Mouse (Mus musculus) heart, embryonic 16.5 days (tissue): ENCODE data around the gene Rpl13a. TPM values are rescaled to one million over a fixed set of nuclear protein-coding genes. Genes with fewer than 3 reads are reported as not detected.

ENCODE experiments used
- ATAC-seq: fragments of 200-750 bp; cut with Nextera tagmentation; replicated peaks from 2 replicates; pipeline ENCODE4 v1.8.0; 2017; ENCODE audit warnings: moderate number of reproducible peaks; ENCODE audit not compliant: insufficient read depth, low FRiP score; ENCODE audit errors: extremely low read depth
- H3K27ac ChIP-seq: fragments of 300-500 bp; sonication (generic); 2 replicates; pipeline ENCODE4 v1.5.1; 2014; ENCODE audit warnings: mild to moderate bottlenecking, low read length, control low read depth, moderate library complexity
- H3K27me3 ChIP-seq: fragments of 300-500 bp; sonication (generic); 2 replicates; pipeline ENCODE4 v1.6.1; 2014; ENCODE audit warnings: low read length, mixed read lengths; ENCODE audit not compliant: control insufficient read depth, insufficient read depth
- H3K36me3 ChIP-seq: fragments of 300-500 bp; sonication (generic); 2 replicates; pipeline ENCODE4 v1.6.1; 2014; ENCODE audit not compliant: control insufficient read depth, insufficient read depth
- H3K4me1 ChIP-seq: fragments of 300-500 bp; sonication (generic); 2 replicates; pipeline ENCODE4 v1.6.1; 2014; ENCODE audit warnings: low read length, mixed read lengths; ENCODE audit not compliant: control insufficient read depth, insufficient read depth
- H3K4me2 ChIP-seq: fragments of 300-500 bp; sonication (generic); 2 replicates; pipeline ENCODE4 v1.6.1; 2014; ENCODE audit warnings: low read depth, mild to moderate bottlenecking, control low read depth, low read length
- H3K4me3 ChIP-seq: fragments of 300-500 bp; sonication (generic); 2 replicates; pipeline ENCODE4 v1.5.1; 2014; ENCODE audit warnings: mild to moderate bottlenecking, control low read depth, low read length
- H3K9ac ChIP-seq: fragments of 300-500 bp; sonication (generic); 2 replicates; pipeline ENCODE4 v1.6.1; 2014; ENCODE audit warnings: low read length, control low read depth
- H3K9me3 ChIP-seq: fragments of 300-500 bp; sonication (generic); replicated peaks from 2 replicates; pipeline ENCODE4 v1.6.1; 2016; ENCODE audit warnings: low read length; ENCODE audit not compliant: control insufficient read depth
- WGBS: fragments of 180-500 bp; shearing (Covaris S2); extraction: QIAGEN DNeasy Blood & Tissue Kit; methylation state at CpG from one replicate; pipeline ENCODE4 v1.1.7; 2014; 5-methylcytosine and 5-hydroxymethylcytosine counted together
- polyA plus RNA-seq: library from polyadenylated mRNA; unstranded; fragments of >200 nt; fragmentation: Nextera tagmentation; extraction: Ambion mirVana; gene quantifications from 2 replicates; pipeline ENCODE4 v1.2.1, GENCODE M21; 2015

Gene Rpl13a
- polyA plus RNA-seq, 1 experiment from 2014 or later: 727 TPM

DNA sequence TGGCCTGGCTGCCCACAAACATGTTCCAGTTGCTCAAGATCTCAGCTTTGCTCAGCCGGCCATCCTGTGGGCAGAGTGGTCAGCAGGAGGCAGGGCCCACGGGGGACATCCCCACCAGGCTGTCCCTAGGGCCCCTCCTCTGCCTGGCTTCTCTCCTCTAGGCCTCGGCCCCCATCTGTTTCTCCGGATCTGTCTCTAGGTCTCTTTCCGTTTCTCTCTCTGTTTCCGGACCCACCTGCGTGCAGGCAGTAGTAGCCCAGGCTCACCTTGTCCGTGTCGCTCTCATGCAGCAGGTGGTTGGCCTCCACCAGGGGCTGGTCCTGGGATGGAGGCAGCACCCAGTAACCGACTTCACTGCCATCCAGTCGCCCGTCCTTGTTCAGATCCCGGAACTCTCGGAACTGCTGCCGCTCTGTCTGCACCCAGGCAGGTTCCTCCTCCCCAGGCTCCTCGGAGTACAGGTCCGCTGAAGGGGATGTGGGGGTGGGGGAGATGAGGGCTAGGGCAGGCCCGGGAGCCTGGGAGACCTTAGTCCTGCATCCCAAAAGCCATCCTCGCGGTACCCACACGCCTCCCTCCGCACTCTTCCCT is 45.2 kb downstream of the Rpl13a start:
- H3K9ac ChIP-seq: no peak overlapping the region
- WGBS: 75% methylated on average over 22 of the region's 22 CpGs

DNA sequence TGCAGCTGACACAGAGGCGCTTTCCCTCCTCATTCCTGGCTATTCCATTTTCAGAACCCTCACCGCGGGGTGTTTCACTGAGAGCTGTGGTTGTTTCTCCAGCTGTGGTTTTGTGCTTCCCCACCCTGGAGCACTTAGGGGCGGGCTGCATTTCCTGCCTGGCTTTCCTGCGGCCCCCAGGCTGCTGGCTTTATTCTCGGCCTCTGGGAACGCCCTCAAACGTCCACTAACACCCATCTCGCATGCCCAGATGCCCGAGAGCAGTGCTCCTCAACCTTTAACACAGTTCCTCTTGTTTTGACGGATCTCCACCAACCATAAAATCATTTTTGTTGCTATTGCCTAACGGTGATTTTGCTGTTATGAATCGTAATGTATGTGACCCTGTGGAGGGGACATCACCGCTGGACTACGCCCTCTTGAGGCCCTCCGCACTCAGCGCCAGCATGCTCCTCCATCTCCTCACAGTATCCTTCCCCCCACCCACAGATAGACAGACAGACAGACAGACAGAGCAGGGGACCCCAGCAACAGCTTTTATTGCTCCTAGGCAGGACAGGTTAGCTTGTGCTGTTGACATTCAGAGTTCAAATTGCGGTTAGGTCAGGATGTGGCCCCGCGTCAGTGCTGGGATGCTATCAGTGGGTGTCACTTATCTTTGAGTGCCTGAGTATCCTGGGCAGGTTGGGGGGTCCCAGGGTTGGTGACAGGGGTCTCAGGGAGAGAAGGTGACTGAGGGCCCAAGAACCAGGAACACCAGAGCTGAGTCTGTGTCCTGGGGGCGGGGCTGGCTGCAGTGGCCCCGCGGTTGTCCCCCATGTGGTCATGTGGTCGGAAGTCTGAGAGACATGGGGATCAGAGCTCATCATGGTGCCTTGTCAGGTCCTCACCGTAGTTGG is 45.9 kb downstream of the Rpl13a start:
- H3K9me3 ChIP-seq: no peaks in the 10 kb centered on the region
- H3K9ac ChIP-seq: no peak overlapping the region
- H3K27me3 ChIP-seq: no peaks in the 10 kb centered on the region
- no peak for ATAC-seq
- 66% methylated on average over 25 of the region's 25 CpGs for WGBS
- no peak overlapping the region for H3K4me2 ChIP-seq
- H3K4me1 ChIP-seq: 0 out of 2 replicates have a peak, but pooled peaks cover 2% of the 10 kb centered on the region
- peak overlapping the region; percentile 12 for H3K27ac ChIP-seq
- peaks cover 15% of the 10 kb centered on the region for H3K36me3 ChIP-seq
- no peak overlapping the region for H3K4me3 ChIP-seq

More for the DNA sequence above, 45.2 kb downstream of the Rpl13a start:
- no peaks in the 10 kb centered on the region for H3K27me3 ChIP-seq
- no peaks in the 10 kb centered on the region for H3K9me3 ChIP-seq
- peak overlapping the region; percentile 2; the same call in 1 of the 2 replicates for H3K4me2 ChIP-seq
- 0 out of 2 replicates have a peak, but pooled peaks cover under 1% of the 10 kb centered on the region for H3K4me1 ChIP-seq
- no peak for ATAC-seq
- H3K27ac ChIP-seq: no peak overlapping the region
- no peak overlapping the region for H3K4me3 ChIP-seq
- peaks cover 15% of the 10 kb centered on the region for H3K36me3 ChIP-seq

DNA sequence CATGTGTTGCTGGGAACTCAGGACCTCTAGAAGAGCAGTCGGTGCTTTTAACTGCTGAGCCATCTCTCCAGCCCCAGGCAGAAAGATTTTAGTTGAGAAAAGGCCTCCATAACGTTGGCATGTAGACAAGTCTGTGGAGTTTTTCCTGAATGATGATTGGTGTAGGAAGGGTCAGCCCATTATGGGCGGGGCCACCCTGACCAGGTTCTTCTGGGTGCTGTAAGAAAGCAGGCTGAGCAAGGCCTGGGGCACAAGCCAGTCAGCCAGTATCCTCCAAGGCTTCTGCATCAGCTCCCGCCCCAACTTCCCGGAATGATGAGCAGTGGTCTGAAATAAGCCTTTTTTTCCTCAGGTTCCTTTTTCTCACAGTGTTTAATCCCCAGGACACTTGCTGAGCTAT is 47.5 kb downstream of the Rpl13a start:
- H3K4me1 ChIP-seq: peaks cover 3% of the 10 kb centered on the region
- H3K4me2 ChIP-seq: no peak overlapping the region
- H3K9ac ChIP-seq: no peak overlapping the region
- no peak overlapping the region for H3K4me3 ChIP-seq
- no peaks in the 10 kb centered on the region for H3K27me3 ChIP-seq
- H3K27ac ChIP-seq: no peak overlapping the region
- no peaks in the 10 kb centered on the region for H3K9me3 ChIP-seq
- H3K36me3 ChIP-seq: peaks cover 17% of the 10 kb centered on the region
- ATAC-seq: no peak
- WGBS: 57% methylated on average over 5 of the region's 5 CpGs

DNA sequence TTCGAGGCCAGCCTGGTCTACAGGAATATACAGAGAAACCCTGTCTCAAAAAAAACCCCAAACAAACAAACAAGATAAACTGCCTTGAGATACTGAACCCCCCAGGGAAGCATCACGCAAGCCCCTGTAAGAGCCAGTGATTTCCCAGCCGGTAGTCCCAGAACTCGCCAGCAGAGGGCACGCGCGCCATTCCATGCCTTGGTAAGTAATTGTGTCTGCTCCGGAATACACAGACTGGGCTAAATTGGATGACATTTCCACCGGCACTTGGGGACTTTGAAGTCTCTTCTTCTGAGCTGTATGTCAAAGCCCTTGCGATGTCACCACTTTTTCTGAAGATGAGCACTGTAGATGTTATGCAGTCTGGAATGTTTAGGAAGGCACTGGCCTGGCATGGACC is 48.7 kb downstream of the Rpl13a start:
- Histone ChIP-seq H3K9me3 (no peaks in the 10 kb centered on the region), H3K36me3 (peaks cover 23% of the 10 kb centered on the region), H3K4me1 (peaks cover 15% of the 10 kb centered on the region), H3K27me3 (no peaks in the 10 kb centered on the region), H3K4me2 (0 out of 2 replicates have a peak overlapping the region, but pooled peaks have one; percentile 1), H3K4me3 (no peak overlapping the region), H3K27ac (no peak overlapping the region), H3K9ac (no peak overlapping the region)
- WGBS: under 1% methylated on average over 10 of the region's 10 CpGs
- ATAC-seq: 0 out of 2 replicates have a peak, but pooled peaks have one; percentile 15

DNA sequence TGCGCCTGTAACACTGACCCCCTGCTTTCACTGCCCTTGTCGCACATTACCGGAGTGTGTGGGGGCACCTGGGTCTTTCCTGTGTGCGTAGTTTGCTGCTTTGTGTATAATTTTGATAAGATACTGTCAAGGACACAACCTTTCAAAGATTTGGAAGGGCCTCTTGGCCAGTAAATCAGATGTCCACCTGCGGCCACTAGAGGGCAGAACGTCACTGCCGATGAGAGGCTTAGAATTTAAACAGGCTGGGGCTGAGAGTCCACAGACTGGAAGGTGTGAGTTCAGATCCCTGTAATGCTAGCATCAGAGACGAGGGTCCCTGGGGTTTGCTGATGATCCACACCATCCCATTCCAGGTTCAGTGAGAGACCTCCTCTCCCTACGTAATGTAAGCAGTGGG is 50.0 kb downstream of the Rpl13a start:
- Histone ChIP-seq H3K27me3 (no peaks in the 10 kb centered on the region), H3K27ac (no peak overlapping the region), H3K4me3 (no peak overlapping the region), H3K4me2 (no peak overlapping the region), H3K36me3 (peaks cover 22% of the 10 kb centered on the region), H3K9ac (no peak overlapping the region), H3K4me1 (peaks cover 17% of the 10 kb centered on the region), H3K9me3 (no peaks in the 10 kb centered on the region)
- 25% methylated on average over 9 of the region's 9 CpGs for WGBS
- ATAC-seq: no peak

DNA sequence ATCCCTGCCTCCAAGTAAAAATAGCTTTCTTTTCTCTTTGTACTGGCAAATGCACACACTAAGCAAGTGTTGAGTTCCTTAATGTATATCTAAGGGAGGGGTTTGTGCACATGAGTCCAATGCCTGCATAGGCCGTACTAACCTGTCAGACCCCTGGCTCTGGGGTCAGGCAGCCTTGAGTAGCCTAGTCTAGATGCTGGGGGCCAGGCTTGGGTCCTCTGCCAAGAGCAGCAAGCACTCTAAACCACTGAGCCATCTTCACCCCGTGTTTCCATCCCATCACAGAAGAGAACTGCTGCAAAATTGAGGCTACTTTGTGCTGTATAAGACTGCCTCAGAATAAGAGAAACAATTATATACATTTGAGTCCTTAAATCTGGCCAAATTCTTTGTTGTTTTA is 50.7 kb downstream of the Rpl13a start:
- peaks cover 22% of the 10 kb centered on the region for H3K36me3 ChIP-seq
- no peaks in the 10 kb centered on the region for H3K9me3 ChIP-seq
- 88% methylated on average over 2 of the region's 2 CpGs for WGBS
- no peak overlapping the region for H3K4me2 ChIP-seq
- H3K9ac ChIP-seq: no peak overlapping the region
- H3K4me1 ChIP-seq: peaks cover 17% of the 10 kb centered on the region
- no peak overlapping the region for H3K4me3 ChIP-seq
- no peak for ATAC-seq
- H3K27me3 ChIP-seq: no peaks in the 10 kb centered on the region
- no peak overlapping the region for H3K27ac ChIP-seq

DNA sequence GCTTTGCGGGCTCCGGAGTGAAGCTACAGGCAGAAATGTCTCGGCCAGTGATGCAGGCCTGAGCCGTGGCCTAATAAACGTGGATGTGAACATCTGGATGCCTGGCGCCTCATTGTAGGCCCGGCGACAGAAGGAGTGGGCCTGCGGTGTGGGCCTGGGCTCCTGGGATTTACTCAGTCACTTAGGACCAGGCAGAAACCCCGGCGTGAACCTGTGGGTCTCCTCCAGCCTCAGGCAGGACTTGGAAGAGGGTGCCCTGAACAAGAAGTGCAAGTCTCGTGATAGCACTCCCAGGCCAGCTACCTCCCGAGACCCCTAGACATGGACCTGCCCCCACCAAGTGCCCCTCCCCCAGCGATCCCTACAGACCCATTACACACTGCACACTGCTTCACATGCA is 51.2 kb downstream of the Rpl13a start:
- no peak overlapping the region for H3K9ac ChIP-seq
- H3K36me3 ChIP-seq: peaks cover 22% of the 10 kb centered on the region
- H3K27me3 ChIP-seq: no peaks in the 10 kb centered on the region
- H3K27ac ChIP-seq: no peak overlapping the region
- peaks cover 17% of the 10 kb centered on the region for H3K4me1 ChIP-seq
- no peak overlapping the region for H3K4me2 ChIP-seq
- no peaks in the 10 kb centered on the region for H3K9me3 ChIP-seq
- H3K4me3 ChIP-seq: no peak overlapping the region
- no peak for ATAC-seq
- WGBS: 86% methylated on average over 14 of the region's 14 CpGs

DNA sequence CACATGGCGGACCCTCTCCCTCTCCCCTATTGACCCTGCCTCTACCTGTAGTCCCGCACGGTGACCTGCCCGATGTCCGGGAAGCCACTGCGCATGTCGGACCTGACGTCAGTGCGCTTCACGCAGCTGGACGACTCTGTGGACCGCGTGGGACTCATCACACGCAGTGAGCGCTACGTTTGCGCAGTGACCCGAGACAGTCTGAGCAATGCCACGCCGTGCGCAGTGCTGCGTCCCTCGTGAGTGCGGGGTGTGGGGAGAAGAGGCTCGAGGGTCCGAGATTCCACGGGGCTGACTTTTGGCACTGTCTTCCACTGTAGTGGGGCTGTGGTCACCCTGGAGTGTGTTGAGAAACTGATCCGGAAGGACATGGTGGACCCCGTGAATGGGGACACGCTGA is 52.1 kb downstream of the Rpl13a start:
- Histone ChIP-seq H3K9me3 (no peaks in the 10 kb centered on the region), H3K27ac (no peak overlapping the region), H3K27me3 (no peaks in the 10 kb centered on the region), H3K4me2 (no peak overlapping the region), H3K4me1 (peaks cover 17% of the 10 kb centered on the region), H3K36me3 (peaks cover 22% of the 10 kb centered on the region), H3K4me3 (no peak overlapping the region), H3K9ac (no peak overlapping the region)
- 91% methylated on average over 30 of the region's 30 CpGs for WGBS
- no peak for ATAC-seq
